Mouse (Mus musculus) thymus, postnatal 36 days (tissue): ENCODE results near the gene Rmnd5a.

ENCODE experiments used
- DNase-seq, 2 experiments: peaks; one replicate each; pipeline ENCODE4 v3.0.0; 2022; ENCODE audit warnings: mixed read lengths in 2 of 2

Rmnd5a gene

DNA sequence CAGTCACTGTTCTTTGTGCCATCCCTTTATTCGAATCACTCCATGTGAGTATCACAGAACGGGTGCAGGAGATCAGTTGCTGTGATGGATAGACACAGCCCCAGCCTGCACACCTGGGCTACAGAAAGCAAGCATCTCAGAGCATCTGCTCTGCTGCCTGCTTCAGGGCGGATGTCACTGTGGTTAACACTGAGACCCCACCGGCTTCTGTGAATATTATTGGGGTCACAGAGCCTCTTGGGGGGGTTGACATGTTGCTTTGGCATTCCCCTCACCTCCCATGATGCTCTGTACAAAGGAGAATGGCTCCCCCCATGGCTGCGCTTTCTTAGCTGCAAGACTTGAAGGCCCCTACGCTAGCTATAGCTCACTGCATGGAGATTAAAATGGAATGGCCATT is 71.0 kb downstream of the Rmnd5a start:
- peak; percentile 83 to 93 for DNase-seq

DNA sequence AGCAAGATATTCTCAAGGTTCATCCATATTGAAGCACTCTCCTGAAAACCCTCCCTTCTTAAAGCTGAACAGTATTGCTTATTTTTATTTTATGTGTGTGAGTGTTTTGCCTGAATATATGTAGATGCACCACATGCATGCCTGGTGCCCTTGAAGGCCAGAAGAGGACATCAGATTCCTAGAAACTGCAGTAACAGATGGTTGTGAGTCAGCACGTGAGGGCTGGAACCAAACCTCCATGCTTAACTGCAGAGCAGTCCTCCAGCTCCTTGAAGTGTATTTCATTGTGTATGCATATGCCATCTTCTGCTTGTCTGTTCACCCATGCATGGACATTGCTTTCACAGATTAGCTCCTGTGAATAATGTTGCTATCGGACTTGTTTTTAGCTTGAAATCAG is 76.4 kb downstream of the Rmnd5a start:
- no peak for DNase-seq

DNA sequence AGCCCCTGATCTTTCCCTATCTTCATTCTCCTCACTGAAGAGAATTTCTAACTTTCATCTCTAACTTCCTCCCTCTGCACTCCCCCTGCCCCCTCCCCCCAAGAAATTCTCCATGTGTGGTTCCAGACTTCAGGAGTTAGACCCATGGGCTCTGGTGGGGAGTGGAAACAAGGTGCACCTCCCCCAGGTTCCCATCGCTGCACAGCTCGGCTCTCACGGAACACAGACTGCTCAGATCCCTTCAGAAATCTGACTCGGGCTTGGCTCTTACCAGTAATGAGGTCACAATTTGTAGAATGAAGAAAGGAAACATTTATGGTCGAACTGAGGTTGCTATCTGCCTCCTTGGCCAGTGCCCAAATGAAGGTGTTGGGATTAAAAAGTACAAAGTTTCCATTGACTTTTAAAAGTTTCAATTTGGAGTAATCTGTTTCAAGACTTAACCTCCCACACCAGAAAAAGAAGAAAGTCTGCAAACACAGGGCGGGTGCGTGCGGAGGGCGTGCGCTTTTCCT is 79.2 kb downstream of the Rmnd5a start:
- peak in 1 of 2 experiments; percentile 37 for DNase-seq

GRCm38 (mm10) chr6:71360751-71361150 is 79.7 kb downstream of the Rmnd5a start:
- DNase-seq: peak; percentile 72 to 80

DNA sequence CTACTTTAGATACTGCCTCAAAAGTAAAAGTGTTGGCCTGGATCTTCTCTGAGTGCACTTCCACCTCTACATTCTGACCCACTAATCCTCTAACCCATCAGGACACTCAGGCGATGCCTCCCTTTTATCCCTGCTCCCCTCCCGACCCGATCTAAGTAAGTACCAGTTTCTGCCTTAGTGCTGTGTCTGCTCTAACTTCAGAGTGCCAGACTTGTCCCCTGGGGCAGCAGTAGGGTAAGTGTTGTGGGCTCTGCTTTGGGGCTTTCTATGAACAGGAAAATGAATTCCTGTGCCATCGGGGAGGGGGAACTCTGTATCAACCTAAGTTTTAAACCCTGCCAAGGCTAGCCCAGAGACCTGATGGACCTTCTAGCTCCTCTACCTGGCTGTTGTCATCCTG is 80.2 kb downstream of the Rmnd5a start:
- DNase-seq: peak in 1 of 2 experiments; percentile 57

DNA sequence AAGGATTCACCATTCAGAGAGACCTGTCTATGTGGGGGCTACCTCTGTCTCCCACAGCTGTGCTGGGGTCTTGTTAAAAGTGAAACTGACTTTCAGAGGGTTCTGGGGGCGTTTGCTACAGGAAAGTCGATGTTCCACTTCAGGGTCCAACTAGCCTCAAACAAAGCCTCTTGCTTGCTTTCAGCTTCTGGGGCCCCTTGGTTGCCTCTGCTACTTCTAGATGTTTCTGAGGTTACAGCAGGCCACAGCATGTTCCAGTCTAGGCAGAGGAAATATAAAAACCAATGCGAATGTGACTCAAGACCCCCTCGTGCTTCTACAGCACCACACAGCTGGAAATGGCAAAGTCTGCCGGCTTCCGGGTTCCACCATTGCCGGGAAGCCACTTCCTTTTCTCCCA is 82.9 kb downstream of the Rmnd5a start:
- DNase-seq: peak; percentile 71 to 75

DNA sequence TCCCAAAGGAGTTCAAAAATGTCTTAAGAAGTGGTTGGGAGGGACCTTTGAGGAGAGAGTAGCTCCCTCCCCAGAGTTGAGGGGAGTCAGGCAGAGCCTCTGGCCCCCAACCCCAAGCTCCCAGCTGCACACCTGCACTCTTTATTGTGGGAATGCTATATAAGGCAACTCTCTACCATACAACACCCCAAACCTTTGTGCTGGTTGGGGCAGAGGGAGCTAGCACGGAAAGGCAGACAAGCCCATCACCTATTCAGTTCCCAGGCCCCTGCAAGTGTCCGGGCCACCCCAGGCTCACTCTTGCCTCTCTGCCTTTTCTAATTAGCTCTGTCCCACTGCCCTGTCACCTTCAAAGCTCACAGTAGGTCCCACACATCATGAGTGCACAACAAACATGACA is 86.7 kb downstream of the Rmnd5a start:
- DNase-seq: peak; percentile 81 to 89

GRCm38 (mm10) chr6:71352866-71353427 is 87.5 kb downstream of the Rmnd5a start:
- DNase-seq: peak; percentile 56 to 65

- peak; percentile 51 to 58 for DNase-seq
Observed at GRCm38 (mm10) chr6:71352201-71352600, 88.2 kb downstream of the Rmnd5a start.

- DNase-seq: peak; percentile 77 to 81
Observed at GRCm38 (mm10) chr6:71351201-71351600, 89.2 kb downstream of the Rmnd5a start.

DNA sequence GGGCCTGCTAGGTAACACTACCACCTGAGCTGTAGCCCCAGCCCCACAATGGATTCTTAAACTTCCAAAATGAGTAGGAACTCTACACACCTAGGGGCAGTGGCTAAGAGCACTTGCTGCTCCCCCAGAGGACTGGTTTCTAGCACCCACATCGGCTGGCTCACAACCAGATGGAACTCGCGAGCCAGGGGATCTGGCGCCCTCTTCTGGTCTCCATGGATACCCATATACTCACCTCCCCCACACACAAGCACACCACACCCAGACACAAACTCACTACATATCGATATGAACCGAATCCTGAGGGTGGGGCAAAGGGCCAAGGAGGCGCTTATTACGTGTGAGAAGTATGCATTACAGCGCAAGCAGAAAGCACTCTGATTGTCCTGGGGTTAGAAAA is 92.4 kb downstream of the Rmnd5a start:
- DNase-seq: peak; percentile 36 to 39

GRCm38 (mm10) chr6:71341179-71341578 is 99.3 kb downstream of the Rmnd5a start:
- DNase-seq: peak; percentile 85 to 95

- peak; percentile 65 to 77 for DNase-seq
Observed at GRCm38 (mm10) chr6:71339351-71339750, 101.1 kb downstream of the Rmnd5a start.

GRCm38 (mm10) chr6:71338941-71339340 is 101.5 kb downstream of the Rmnd5a start:
- peak; percentile 43 to 60 for DNase-seq
